Mouse (Mus musculus): ENCODE measurements around the gene Tbcc.

GRCm38 (mm10) chr17:46885910-46886643, 4.4 kb upstream of the Tbcc start:
- TF ChIP-seq POLR2A (IDR thresholded peaks at IDR 0.05; ENCODE audit: low read depth, low read length) (no peak), CTCF (IDR thresholded peaks at IDR 0.05; ENCODE audit: borderline replicate concordance, insufficient read depth, low read length) (no peak)

All from embryonic fibroblast, embryonic 13.5 days (primary cell).